Mouse (Mus musculus) G1E (cell line): ENCODE measurements around the gene Muc1. TPM values are rescaled to one million over a fixed set of nuclear protein-coding genes. Genes with fewer than 3 reads are reported as not detected.
"Not testable (repeated sequence)": the region's sequence is repeated elsewhere in the genome, so short reads cannot be mapped to it uniquely, and the experiment has no call there.

Experiments
- ATAC-seq: 2 replicates; pipeline ENCODE4 v1.8.0; 2016; ENCODE audit warnings: mild to moderate bottlenecking; ENCODE audit not compliant: insufficient number of reproducible peaks, poor library complexity, low FRiP score, severe bottlenecking; ENCODE audit errors: extremely low read depth
- DNase-seq: peaks from one replicate; pipeline ENCODE4 v3.0.0; 2012; ENCODE audit warnings: low spot score
- H3K27me3 ChIP-seq: 2 replicates; pipeline ENCODE4 v1.6.1; 2012; ENCODE audit warnings: mild to moderate bottlenecking, low read length, inconsistent platforms; ENCODE audit not compliant: insufficient read depth
- H3K36me3 ChIP-seq: replicated peaks from 2 replicates; pipeline ENCODE3; 2012; ENCODE audit warnings: mild to moderate bottlenecking, inconsistent platforms
- H3K4me1 ChIP-seq: 2 replicates; pipeline ENCODE4 v1.6.1; 2012; ENCODE audit warnings: low read depth, low read length, inconsistent platforms, mixed read lengths; ENCODE audit not compliant: insufficient read depth
- H3K4me3 ChIP-seq: 2 replicates; pipeline ENCODE4 v1.5.1; 2012; ENCODE audit warnings: low read depth, mild to moderate bottlenecking, inconsistent platforms, low read length, moderate library complexity, mixed read lengths
- H3K9me3 ChIP-seq: replicated peaks from 2 replicates; pipeline ENCODE4 v1.6.1; 2012; ENCODE audit warnings: inconsistent platforms
- CTCF ChIP-seq: IDR thresholded peaks from 2 replicates; pipeline ENCODE4 v1.5.1; 2012; ENCODE audit warnings: low read depth, low read length, inconsistent platforms, mixed read lengths
- GATA1 ChIP-seq: IDR thresholded peaks from 2 replicates; pipeline ENCODE4 v1.6.1; 2012; ENCODE audit warnings: borderline replicate concordance, low read length, inconsistent platforms, mixed read lengths
- GATA2 ChIP-seq: IDR thresholded peaks from 2 replicates; pipeline ENCODE4 v1.6.1; 2012; ENCODE audit warnings: low read depth, low read length, inconsistent platforms, borderline replicate concordance
- POLR2AphosphoS5 ChIP-seq: IDR thresholded peaks from 2 replicates; pipeline ENCODE4 v1.6.1; 2012; ENCODE audit warnings: low read depth, low read length, inconsistent platforms; ENCODE audit not compliant: insufficient replicate concordance
- TAL1 ChIP-seq: conservative IDR thresholded peaks from 2 replicates; pipeline ENCODE4 v1.6.1; 2012; ENCODE audit warnings: low read depth, low read length, inconsistent platforms, mixed read lengths
- polyA plus RNA-seq: library from polyadenylated mRNA; stranded (reverse); fragments of >175 nt; gene quantifications from 2 replicates; pipeline ENCODE4 v1.2.3, GENCODE M21; 2012
- total RNA-seq, 2 experiments: library from RNA; stranded (forward) in 1 of 2; stranded (reverse) in 1 of 2; fragments of 200-1000 nt in 1 of 2; fragments of >200 nt in 1 of 2; fragmentation: Nextera tagmentation in 1 of 2; gene quantifications; 2 replicates each; pipeline ENCODE4 v1.2.3; 2014 to 2017

Muc1 gene
- total and polyA plus RNA-seq, 3 experiments: 0.16 TPM; not detected in 2

DNA sequence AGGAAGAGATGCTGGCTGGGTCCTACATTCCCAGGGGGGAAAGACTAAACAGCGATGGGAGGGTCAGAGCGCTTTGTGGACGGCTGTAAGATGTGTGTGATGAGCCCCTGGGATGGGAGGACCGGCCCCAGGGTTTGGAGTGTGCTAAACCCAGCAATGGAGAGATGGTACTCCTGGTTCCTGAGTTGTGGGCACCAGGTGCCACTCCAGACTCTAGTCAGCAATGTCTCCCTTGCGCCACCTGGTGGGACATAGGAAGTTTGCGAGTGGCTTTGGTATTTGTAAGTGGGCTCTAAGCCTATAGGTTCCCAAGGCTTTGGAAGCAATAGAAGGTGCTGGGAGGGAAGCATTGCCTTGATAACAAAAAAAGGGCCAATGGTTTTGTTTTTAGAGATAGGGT, 13.0 kb upstream of the Muc1 start:
- Histone ChIP-seq H3K4me1 (peaks cover 49% of the 10 kb centered on the region), H3K9me3 (no peaks in the 10 kb centered on the region), H3K36me3 (peaks cover 19% of the 10 kb centered on the region), H3K4me3 (peak overlapping the region; percentile 86; the same call in 1 of the 2 replicates), H3K27me3 (peaks cover 21% of the 10 kb centered on the region)
- ATAC-seq: no peak
- TF ChIP-seq CTCF: peak; percentile 89
- no peak for TF ChIP-seq GATA1
- no peak for TF ChIP-seq GATA2
- DNase-seq: peak; percentile 80

DNA sequence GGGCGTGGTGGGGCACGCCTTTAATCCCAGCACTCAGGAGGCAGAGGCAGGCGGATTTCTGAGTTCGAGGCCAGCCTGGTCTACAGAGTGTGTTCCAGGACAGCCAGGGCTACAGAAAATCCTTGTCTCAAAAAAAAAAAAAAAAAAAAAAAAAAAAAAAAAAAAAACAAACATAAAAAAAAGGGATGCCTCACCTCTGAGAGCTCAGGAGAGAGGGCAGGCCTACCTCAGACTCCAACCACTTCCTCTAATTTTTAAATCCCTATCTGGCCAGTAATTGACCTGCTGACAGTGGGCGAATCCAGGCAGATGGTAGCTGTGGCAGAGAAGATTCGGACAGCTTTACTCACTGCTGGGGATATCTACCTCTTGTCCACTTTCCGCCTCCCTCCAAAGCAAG, 12.4 kb upstream of the Muc1 start:
- H3K9me3 ChIP-seq, ATAC-seq, DNase-seq, H3K4me3 ChIP-seq: not testable (repeated sequence)
- H3K27me3 ChIP-seq: peaks cover 24% of the 10 kb centered on the region
- peaks cover 44% of the 10 kb centered on the region for H3K4me1 ChIP-seq
- peaks cover 13% of the 10 kb centered on the region for H3K36me3 ChIP-seq

DNA sequence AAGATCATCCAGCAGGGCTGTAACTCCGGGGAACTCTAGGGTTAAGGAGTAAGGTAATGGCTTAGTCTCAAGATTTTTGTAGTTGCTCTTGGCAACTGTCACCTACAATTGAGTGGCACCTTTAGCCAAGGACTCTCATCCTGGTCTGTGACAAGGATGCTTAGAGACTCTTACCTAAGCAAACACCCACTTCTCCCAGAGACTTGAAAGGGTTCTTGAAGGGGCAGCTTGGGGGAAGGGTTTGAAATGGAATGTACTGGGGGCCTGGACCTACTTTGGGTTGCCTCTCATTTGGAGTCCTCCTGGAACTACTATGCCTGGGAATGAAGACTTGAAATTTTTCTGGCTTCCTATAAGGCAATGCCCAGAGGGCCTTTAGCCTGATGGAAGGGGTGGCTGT, 10.6 kb upstream of the Muc1 start:
- Histone ChIP-seq H3K4me1 (peaks cover 31% of the 10 kb centered on the region), H3K4me3 (no peak overlapping the region), H3K9me3 (no peaks in the 10 kb centered on the region), H3K27me3 (peaks cover 32% of the 10 kb centered on the region), H3K36me3 (no peaks in the 10 kb centered on the region)
- TF ChIP-seq CTCF (no peak), GATA1 (no peak), GATA2 (no peak), TAL1 (no peak), POLR2AphosphoS5 (no peak)
- ATAC-seq (no peak), DNase-seq (no peak)

DNA sequence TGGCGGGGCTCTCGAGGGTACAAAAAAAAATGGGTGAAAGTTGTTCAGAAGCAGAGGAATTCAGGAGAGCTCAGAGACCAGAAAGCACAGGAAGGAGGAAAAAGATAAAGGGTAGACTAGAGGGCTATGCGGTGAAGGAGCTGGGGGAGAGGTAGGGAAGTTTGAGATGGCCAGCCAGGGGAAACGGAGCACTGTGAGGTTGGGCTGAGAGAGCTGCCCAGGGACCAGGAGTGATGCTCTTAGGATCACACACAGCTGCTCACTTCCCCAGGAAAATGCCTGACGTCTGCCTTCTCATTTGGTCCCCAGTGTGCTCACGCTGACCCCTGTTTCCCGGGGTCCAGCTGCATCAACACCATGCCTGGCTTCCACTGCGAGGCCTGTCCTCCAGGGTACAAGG, 9.3 kb upstream of the Muc1 start:
- no peaks in the 10 kb centered on the region for H3K36me3 ChIP-seq
- H3K4me3 ChIP-seq: no peak overlapping the region
- H3K4me1 ChIP-seq: peaks cover 25% of the 10 kb centered on the region
- H3K27me3 ChIP-seq: peaks cover 44% of the 10 kb centered on the region
- H3K9me3 ChIP-seq: no peaks in the 10 kb centered on the region
- TF ChIP-seq TAL1 (no peak), GATA2 (no peak), POLR2AphosphoS5 (no peak), CTCF (no peak), GATA1 (no peak)
- no peak for DNase-seq
- ATAC-seq: no peak

DNA sequence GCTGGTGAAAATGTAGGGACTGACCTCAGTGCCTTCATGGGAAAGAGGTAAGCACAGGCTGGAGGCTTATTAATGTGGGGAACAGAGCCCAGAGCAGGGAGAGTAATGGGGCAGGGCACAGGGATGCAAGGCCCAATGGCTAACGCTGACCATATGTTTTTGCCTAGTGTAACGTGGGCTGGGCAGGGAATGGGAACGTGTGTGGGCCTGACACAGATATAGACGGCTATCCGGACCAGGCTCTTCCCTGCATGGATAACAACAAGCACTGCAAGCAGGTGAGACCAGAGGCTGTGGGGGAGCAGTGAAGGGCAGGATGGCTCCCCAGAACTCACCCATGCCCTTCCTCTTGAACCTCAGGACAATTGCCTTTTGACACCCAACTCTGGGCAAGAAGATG, 7.7 kb upstream of the Muc1 start:
- H3K9me3 ChIP-seq: no peaks in the 10 kb centered on the region
- DNase-seq (no peak), ATAC-seq (no peak)
- peaks cover 14% of the 10 kb centered on the region for H3K4me1 ChIP-seq
- no peaks in the 10 kb centered on the region for H3K36me3 ChIP-seq
- peaks cover 60% of the 10 kb centered on the region for H3K27me3 ChIP-seq
- H3K4me3 ChIP-seq: no peak overlapping the region
- TF ChIP-seq CTCF (no peak), POLR2AphosphoS5 (no peak), GATA1 (no peak), TAL1 (no peak), GATA2 (no peak)

DNA sequence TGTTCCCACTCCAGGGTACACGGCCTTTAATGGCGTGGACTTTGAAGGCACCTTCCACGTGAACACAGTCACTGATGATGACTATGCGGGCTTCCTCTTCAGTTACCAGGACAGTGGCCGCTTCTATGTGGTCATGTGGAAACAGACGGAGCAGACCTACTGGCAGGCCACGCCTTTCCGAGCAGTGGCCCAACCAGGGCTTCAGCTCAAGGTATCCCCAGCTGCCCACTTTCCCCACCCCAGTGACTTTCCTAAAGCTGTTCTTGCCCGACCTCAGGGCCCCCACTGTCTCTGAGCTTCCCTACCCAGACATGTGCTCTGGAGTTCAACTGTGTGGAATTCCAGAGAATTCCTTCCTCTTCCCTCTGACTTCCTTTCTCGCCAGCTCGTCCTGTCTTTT, 4.1 kb upstream of the Muc1 start:
- H3K36me3 ChIP-seq: no peaks in the 10 kb centered on the region
- ATAC-seq (no peak), DNase-seq (no peak)
- TF ChIP-seq POLR2AphosphoS5: no peak
- no peak for TF ChIP-seq GATA2
- no peak for TF ChIP-seq GATA1
- no peak for TF ChIP-seq TAL1
- no peak for TF ChIP-seq CTCF
- H3K27me3 ChIP-seq: peaks cover 68% of the 10 kb centered on the region
- no peak overlapping the region for H3K4me3 ChIP-seq
- peaks cover 30% of the 10 kb centered on the region for H3K4me1 ChIP-seq
- H3K9me3 ChIP-seq: no peaks in the 10 kb centered on the region

DNA sequence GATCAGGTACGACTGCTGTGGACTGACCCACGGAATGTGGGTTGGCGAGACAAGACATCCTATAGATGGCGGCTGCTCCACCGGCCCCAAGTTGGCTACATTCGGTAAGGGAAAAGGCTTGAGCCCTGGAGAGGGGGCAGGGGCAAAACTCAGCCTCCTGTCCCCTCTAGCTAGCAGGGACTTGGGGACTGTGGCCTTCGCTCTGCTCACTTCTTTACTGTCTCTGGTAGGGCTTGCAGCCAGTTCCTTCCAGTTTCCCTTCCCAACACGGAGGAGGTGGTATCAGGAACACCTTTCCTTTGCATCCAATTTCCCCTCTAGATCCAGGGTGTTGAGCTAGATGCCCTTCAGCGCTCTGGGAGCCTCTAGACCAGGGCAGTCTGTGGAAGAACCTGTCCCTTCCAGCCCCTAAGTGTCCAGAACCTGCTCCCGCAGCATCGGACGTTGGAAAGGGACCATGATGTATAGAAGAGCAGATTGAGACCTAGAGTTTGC, 3.5 kb upstream of the Muc1 start:
- ATAC-seq: no peak
- Histone ChIP-seq H3K9me3 (no peaks in the 10 kb centered on the region), H3K4me3 (no peak overlapping the region), H3K4me1 (peaks cover 30% of the 10 kb centered on the region), H3K27me3 (peaks cover 73% of the 10 kb centered on the region), H3K36me3 (no peaks in the 10 kb centered on the region)
- DNase-seq: no peak
- TF ChIP-seq GATA1 (no peak), GATA2 (no peak), POLR2AphosphoS5 (no peak), CTCF (no peak), TAL1 (no peak)
